Mouse (Mus musculus) 3T3-L1 (cell line): ENCODE data around the gene Xrcc3.
A peak's percentile ranks its signal among the peaks of the same experiment; 100 is the strongest.

ENCODE experiments used
- DNase-seq: peaks from one replicate; pipeline ENCODE4 v3.0.0-alpha.2; 2015; ENCODE audit warnings: low read depth, low spot score

The Xrcc3 gene

GRCm38 (mm10) chr12:111813766-111814617 lies at the start of gene Xrcc3, which contains the start of gene Zfyve21:
Gene Xrcc3, minus strand, starts transcription at chr12:111813873.
Gene Zfyve21, plus strand, starts transcription at chr12:111814170.
- peak; percentile 99 for DNase-seq

- no peak for DNase-seq
Observed at GRCm38 (mm10) chr12:111855448-111855847, 41.8 kb upstream of the Xrcc3 start.

GRCm38 (mm10) chr12:111853546-111853945 lies 39.9 kb upstream of the Xrcc3 start:
- peak; percentile 54 for DNase-seq

GRCm38 (mm10) chr12:111853011-111853436 lies 39.4 kb upstream of the Xrcc3 start:
- peak; percentile 64 for DNase-seq

GRCm38 (mm10) chr12:111851745-111852144 lies 38.1 kb upstream of the Xrcc3 start:
- peak; percentile 83 for DNase-seq

- DNase-seq: peak; percentile 57
Observed at GRCm38 (mm10) chr12:111851235-111851634, 37.6 kb upstream of the Xrcc3 start.

GRCm38 (mm10) chr12:111848300-111848798 lies 34.7 kb upstream of the Xrcc3 start:
- peak; percentile 89 for DNase-seq

GRCm38 (mm10) chr12:111846815-111847214 lies 33.1 kb upstream of the Xrcc3 start:
- no peak for DNase-seq

- DNase-seq: no peak
Observed at GRCm38 (mm10) chr12:111845953-111846352, 32.3 kb upstream of the Xrcc3 start.

GRCm38 (mm10) chr12:111843470-111843869 lies 29.8 kb upstream of the Xrcc3 start:
- no peak for DNase-seq

GRCm38 (mm10) chr12:111842565-111843433 lies 29.1 kb upstream of the Xrcc3 start:
- DNase-seq: no peak

- no peak for DNase-seq
Observed at GRCm38 (mm10) chr12:111833457-111833856, 19.8 kb upstream of the Xrcc3 start.

GRCm38 (mm10) chr12:111832643-111833042 lies 19.0 kb upstream of the Xrcc3 start:
- no peak for DNase-seq

- no peak for DNase-seq
Observed at GRCm38 (mm10) chr12:111830375-111830774, 16.7 kb upstream of the Xrcc3 start.

- no peak for DNase-seq
Observed at GRCm38 (mm10) chr12:111829954-111830353, 16.3 kb upstream of the Xrcc3 start.

GRCm38 (mm10) chr12:111829447-111829846 lies 15.8 kb upstream of the Xrcc3 start:
- DNase-seq: no peak

- DNase-seq: no peak
Observed at GRCm38 (mm10) chr12:111827556-111827955, 13.9 kb upstream of the Xrcc3 start.

- DNase-seq: no peak
Observed at GRCm38 (mm10) chr12:111821931-111822330, 8.3 kb upstream of the Xrcc3 start.

- no peak for DNase-seq
Observed at GRCm38 (mm10) chr12:111820708-111821107, 7.0 kb upstream of the Xrcc3 start.

GRCm38 (mm10) chr12:111819936-111820335 lies 6.3 kb upstream of the Xrcc3 start:
- no peak for DNase-seq

GRCm38 (mm10) chr12:111817991-111818390 lies 4.3 kb upstream of the Xrcc3 start:
- DNase-seq: no peak

- no peak for DNase-seq
Observed at GRCm38 (mm10) chr12:111816967-111817366, 3.3 kb upstream of the Xrcc3 start.
